Mouse (Mus musculus) adrenal gland, adult 2 months (tissue): ENCODE results near the gene Slpi. TPM values are rescaled to one million over a fixed set of nuclear protein-coding genes. Genes with fewer than 3 reads are reported as not detected.
"Not testable (repeated sequence)": the region's sequence is repeated elsewhere in the genome, so short reads cannot be mapped to it uniquely, and the experiment has no call there.

Experiments
- DNase-seq: peaks from one replicate; pipeline ENCODE4 v3.0.0; 2021
- polyA plus RNA-seq: library from polyadenylated mRNA; depleted of rRNA; stranded (reverse); fragments of >200 nt; gene quantifications from 2 replicates; pipeline ENCODE4 v1.2.3, GENCODE M21; 2012
- total RNA-seq, 2 experiments: library from RNA; stranded (reverse); gene quantifications; 2 replicates each; pipeline ENCODE4 v1.2.3; 2021

Gene Slpi
- total and polyA plus RNA-seq, 3 experiments = 5.7 to 36.0 (median 19.3) TPM

- DNase-seq = no peak
Measured at GRCm38 (mm10) chr2:164377478-164378426, 11.1 kb downstream of the Slpi start.

GRCm38 (mm10) chr2:164373187-164373586 is 15.7 kb downstream of the Slpi start:
- DNase-seq = no peak

- no peak for DNase-seq
Measured at GRCm38 (mm10) chr2:164372408-164373053, 16.4 kb downstream of the Slpi start.

DNA sequence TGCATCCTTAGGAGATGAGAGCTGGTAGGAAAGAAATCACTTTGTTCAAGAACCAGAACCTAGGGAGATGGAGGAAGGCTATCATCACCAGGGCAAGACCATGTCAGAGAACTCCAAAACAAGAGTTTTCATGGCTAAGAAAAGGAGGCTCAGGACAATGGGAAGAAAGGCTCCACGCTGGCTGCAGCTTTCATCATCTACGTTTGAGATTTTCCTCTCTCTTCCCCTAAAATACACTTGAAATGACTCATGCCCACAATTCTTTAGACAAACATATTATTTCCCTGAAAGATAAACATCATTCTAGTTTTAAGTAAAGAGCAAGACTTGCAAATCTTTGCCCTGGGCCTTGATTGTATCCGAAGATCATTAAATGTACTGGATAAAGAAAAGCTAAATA is 17.5 kb downstream of the Slpi start:
- no peak for DNase-seq

GRCm38 (mm10) chr2:164368620-164369105 is 20.2 kb downstream of the Slpi start:
- no peak for DNase-seq

DNA sequence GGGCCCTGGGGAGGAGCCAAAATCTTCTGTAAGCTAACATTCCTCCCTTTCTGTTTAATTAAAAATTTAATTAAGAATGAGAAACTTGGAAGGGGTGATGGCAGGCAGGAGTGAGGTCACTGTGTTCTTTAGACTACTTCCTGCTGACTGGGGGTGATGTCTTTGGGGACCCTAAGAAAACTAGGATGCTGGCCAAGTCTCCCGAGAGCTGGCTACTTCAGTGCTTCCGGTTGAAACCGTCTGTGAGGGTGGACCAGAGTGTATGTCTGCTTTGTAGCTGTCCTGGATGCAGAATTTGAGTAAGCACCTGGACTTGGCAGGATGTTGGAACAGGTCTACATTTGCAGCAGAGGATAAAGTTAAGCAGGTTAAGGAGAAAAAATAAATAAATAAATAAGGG is 21.9 kb downstream of the Slpi start:
- DNase-seq = no peak

DNA sequence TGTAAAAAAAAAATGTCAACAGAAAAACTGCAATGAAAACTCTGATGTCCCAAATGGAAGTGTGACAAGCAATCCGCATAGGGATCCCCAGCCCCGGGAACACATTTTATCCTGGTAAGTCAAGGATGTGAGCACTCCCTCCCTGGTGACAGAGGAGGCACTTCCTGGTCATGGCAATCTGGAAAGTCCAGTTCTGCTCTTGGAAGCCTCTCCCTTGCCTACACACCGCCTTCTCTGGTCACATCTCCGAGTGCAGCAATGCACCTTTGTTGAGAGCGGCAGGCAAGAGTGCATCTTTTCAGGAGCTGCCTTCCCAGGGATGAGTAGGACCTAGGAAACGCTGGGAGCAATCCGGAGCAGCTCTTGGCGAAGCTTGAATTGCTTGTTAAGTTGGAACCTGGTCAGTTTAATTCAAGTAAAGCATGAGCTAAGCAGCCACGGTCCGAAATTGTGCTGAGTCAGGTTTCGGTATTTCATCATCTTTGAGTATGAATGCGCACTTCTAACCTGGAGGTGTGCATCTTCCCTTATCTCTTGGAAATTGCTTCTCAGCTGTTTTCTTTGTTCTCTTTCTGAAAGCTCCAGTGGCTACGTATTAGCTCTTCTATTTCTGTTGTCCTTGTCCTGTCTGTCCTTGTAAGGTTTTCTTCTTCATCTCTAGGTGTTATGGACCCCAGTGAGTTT is 27.8 kb downstream of the Slpi start:
- no peak for DNase-seq

GRCm38 (mm10) chr2:164359668-164360067 is 29.2 kb downstream of the Slpi start:
- DNase-seq = no peak

DNA sequence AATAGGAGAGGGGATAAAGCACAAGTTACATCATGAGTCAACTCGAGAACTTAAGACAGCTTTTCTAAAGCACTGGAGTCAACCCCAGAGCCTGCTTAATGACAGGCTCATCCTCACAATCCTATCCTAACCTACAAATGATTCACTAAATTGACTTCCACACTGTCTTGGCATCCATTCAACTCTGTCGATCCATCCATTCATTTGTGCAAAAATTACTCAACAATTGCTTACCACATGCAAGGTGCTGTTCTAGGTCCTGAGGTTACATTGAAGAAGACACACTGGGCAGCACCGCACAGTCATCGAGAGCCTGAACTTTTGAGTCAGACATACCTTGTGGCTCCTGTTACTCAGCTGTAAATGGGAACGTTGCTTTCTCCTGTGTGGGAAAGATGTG is 29.9 kb downstream of the Slpi start:
- no peak for DNase-seq

DNA sequence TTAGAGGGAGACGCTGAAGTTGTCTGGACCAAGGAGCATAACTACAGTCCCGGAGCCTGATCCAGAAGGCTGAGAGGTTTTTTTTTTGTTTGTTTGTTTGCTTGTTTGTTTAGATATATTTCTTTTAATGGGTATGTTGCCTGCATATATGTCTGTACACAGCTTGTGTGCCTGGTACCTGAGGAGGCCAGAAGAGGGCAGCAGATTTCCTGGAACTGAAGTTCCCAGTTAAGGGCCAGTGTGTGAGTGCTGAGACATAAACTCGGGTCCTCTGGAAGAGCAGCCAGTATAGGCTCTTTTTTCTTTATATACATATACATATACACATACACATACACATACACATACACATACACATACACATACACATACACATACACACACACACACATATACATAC is 30.5 kb downstream of the Slpi start:
- DNase-seq = no peak

GRCm38 (mm10) chr2:164356177-164356967 is 32.5 kb downstream of the Slpi start:
- peak; percentile 50 for DNase-seq

DNA sequence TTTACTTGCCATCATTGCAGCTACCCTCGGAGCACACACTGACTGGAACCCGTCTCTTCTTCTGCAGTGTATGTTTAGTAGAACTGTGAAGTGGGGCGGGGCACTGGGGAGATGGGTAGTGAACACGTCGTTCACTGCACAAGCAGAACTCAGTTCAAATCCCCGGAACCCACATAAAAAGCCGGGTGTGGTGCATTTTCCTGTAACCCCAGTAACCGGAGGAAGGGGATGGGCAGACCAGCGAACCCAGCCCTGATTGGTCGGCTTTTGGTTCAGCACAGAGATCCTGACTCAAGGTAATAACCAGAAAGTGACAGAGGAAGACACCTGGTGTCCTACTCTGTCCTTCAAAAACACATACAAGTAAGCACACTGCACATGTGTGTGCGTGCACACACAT is 35.5 kb downstream of the Slpi start:
- DNase-seq = no peak

DNA sequence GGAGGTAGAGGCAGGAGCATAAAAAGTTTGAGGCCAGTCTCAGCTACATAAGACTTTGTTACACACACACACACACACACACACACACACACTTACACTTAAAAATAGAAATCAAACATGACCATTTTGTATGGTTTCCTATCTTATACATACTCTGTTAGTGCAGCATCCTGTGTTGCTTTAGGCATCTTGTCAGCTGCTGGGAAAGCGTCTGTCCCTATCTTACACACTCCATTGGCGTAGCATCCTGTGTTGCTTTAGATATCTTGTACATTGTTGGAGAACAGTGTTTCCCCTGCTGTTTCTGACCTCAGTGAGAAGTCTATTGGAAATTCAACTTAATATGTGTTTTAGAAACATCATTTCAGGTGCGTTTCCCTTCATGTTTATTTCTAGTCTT is 36.2 kb downstream of the Slpi start:
- no peak for DNase-seq

GRCm38 (mm10) chr2:164348980-164349379 is 39.9 kb downstream of the Slpi start:
- DNase-seq = peak; percentile 17

DNA sequence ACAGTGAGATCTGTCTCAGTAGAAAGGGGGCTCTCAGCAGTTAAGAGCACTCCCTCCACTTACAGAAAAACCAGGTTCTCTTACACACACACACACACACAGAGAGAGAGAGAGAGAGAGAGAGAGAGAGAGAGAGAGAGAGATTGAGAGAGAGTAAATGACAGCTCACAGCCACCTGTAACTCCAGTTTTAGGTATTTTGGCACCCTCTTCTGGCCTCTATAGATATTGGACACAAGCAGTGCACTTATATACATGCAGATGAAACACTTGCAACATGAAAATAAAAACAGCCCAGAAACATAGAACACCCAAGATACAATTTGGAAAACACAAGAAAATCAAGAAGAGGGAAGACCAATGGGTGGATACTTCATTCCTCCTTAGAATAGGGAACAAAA is 41.2 kb downstream of the Slpi start:
- DNase-seq = not testable (repeated sequence)

- DNase-seq = not testable (repeated sequence)
Measured at GRCm38 (mm10) chr2:164343732-164344131, 45.2 kb downstream of the Slpi start.

DNA sequence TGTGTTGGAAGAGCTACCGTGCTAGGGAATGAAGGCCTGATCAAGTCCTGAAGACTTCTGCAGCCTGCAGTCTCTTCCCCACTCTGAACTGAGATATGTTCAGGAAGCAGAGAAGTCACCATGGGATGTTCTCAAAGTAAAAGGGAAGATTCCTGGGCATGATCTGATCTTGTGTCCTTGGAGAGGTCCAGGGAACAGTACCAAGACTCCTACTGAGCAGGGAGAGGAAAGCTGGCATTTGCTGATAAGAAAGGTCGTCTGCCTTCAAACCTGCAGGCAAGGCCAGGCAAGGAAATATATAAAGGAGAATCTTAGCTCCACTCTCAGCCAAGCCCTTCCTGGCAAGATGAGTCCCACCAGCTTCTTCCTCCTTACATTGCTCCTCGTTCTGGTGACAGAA is 56.5 kb downstream of the Slpi start, which contains the start of gene Svs5:
Svs5 (plus strand) TSS at position 301 of the 400 bp plus-strand sequence.
- DNase-seq = not testable (repeated sequence)

- no peak for DNase-seq
Measured at GRCm38 (mm10) chr2:164320983-164321382, 67.9 kb downstream of the Slpi start.

DNA sequence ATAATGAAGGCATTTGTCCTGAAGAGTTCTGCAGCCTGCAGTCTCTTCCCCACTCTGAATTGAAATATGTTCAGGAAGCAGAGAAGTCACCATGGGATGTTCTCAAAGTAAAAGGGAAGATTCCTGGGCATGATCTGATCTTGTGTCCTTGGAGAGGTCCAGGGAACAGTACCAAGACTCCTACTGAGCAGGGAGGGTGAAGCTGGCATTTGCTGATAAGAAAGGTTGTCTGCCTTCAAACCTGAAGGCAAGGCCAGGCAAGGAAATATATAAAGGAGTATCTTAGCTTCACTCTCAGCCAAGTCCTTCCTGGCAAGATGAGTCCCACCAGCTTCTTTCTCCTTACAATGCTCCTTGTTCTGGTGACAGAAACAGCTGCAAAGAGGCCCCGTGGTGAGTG is 72.4 kb downstream of the Slpi start, which contains the start of gene Svs6:
Svs6 (plus strand) TSS at position 301 of the 400 bp plus-strand sequence.
- DNase-seq = not testable (repeated sequence)

- DNase-seq = not testable (repeated sequence)
Measured at GRCm38 (mm10) chr2:164315460-164315859, 73.4 kb downstream of the Slpi start.

GRCm38 (mm10) chr2:164312599-164312998 is 76.3 kb downstream of the Slpi start:
- DNase-seq = no peak
